ENCODE assay signal across 8 mouse cellular contexts in genomic region chr1:158513572-158513971, GRCm38 (mm10).
A peak's percentile ranks its signal among the peaks of the same experiment; 100 is the strongest.
DNase-seq lines count a peak whose midpoint lies in the region; ATAC-seq and TF ChIP-seq lines count a peak whose summit lies in the region.

No protein-coding gene starts in this region.

- H3K9ac ChIP-seq in forebrain, embryonic 15.5 days (replicated peaks), result no peak overlapping the region
- no peak overlapping the region for H3K9ac ChIP-seq in forebrain, embryonic 11.5 days (ENCODE audit: low read length)
- H3K9ac ChIP-seq in neural tube, embryonic 15.5 days (replicated peaks), result no peak overlapping the region

- intact Hi-C loops in left cerebral cortex, postnatal 36 days (cut with DNase I), result loop anchor here (2.0 to 10.0 kb wide), 6 partner anchors 35 to 959 kb away; no protein-coding TSS in a partner anchor

- H3K27ac ChIP-seq in forebrain, embryonic 15.5 days (replicated peaks), result no peak overlapping the region
- H3K27ac ChIP-seq in forebrain, embryonic 11.5 days (ENCODE audit: low read depth, low read length), result no peak overlapping the region
- no peak overlapping the region for H3K27ac ChIP-seq in neural tube, embryonic 15.5 days (replicated peaks)
- no peak overlapping the region for H3K27ac ChIP-seq in hindbrain, embryonic 10.5 days

- H3K27me3 ChIP-seq in forebrain, embryonic 15.5 days, result no peaks in the 10 kb centered on the region
- no peaks in the 10 kb centered on the region for H3K27me3 ChIP-seq in forebrain, embryonic 11.5 days (ENCODE audit: control insufficient read depth, insufficient read depth, low read length)
- no peaks in the 10 kb centered on the region for H3K27me3 ChIP-seq in neural tube, embryonic 15.5 days (replicated peaks)
- H3K27me3 ChIP-seq in hindbrain, embryonic 10.5 days (ENCODE audit: insufficient read depth, poor library complexity, severe bottlenecking), result no peaks in the 10 kb centered on the region

- TF ChIP-seq POLR2A in brain, embryonic 14.5 days (IDR thresholded peaks at IDR 0.05; ENCODE audit: borderline replicate concordance, extremely low read depth, insufficient read depth, insufficient read length, poor library complexity, severe bottlenecking), result no peak

- 60% methylated on average over 13 of the region's 13 CpGs for WGBS in forebrain, embryonic 15.5 days
- WGBS in forebrain, embryonic 11.5 days, result 90% methylated on average over 13 of the region's 13 CpGs
- 88% methylated on average over 13 of the region's 13 CpGs for WGBS in neural tube, embryonic 15.5 days
- 92% methylated on average over 13 of the region's 13 CpGs for WGBS in hindbrain, embryonic 10.5 days

- no peak for TF ChIP-seq CTCF in brain, embryonic 14.5 days (IDR thresholded peaks at IDR 0.05; ENCODE audit: borderline replicate concordance, extremely low read depth, insufficient read depth, insufficient read length)

- peaks cover 23% of the 10 kb centered on the region for H3K36me3 ChIP-seq in forebrain, embryonic 15.5 days
- H3K36me3 ChIP-seq in forebrain, embryonic 11.5 days (ENCODE audit: control insufficient read depth, insufficient read depth, low read length), result no peaks in the 10 kb centered on the region; the same call in 1 of the 2 replicates
- H3K36me3 ChIP-seq in neural tube, embryonic 15.5 days, result peaks cover 41% of the 10 kb centered on the region
- H3K36me3 ChIP-seq in hindbrain, embryonic 10.5 days, result peaks cover 40% of the 10 kb centered on the region

- ATAC-seq in forebrain, embryonic 15.5 days (replicated peaks), result peak; percentile 45; the same call in 1 of the 2 replicates
- ATAC-seq in forebrain, embryonic 11.5 days (replicated peaks; ENCODE audit: low FRiP score), result no peak
- ATAC-seq in neural tube, embryonic 15.5 days (ENCODE audit: low FRiP score), result no peak

- no peak for DNase-seq in forebrain, embryonic 11.5 days (ENCODE audit: low spot score)
- peak; percentile 78 for DNase-seq in brain, embryonic 14.5 days (ENCODE audit: low read depth)
- DNase-seq in heart, postnatal 4 days, result peak; percentile 56
- DNase-seq in left cerebral cortex, postnatal 36 days (ENCODE audit: low spot score in 2 of 2), result peak; percentile 84 to 85
- DNase-seq in kidney, postnatal 25 days, result no peak
- no peak for DNase-seq in hindbrain, embryonic 10.5 days (ENCODE audit: low spot score)

- H3K4me3 ChIP-seq in forebrain, embryonic 15.5 days, result no peak overlapping the region
- H3K4me3 ChIP-seq in forebrain, embryonic 11.5 days (ENCODE audit: low read depth, low read length), result no peak overlapping the region
- H3K4me3 ChIP-seq in neural tube, embryonic 15.5 days (replicated peaks), result no peak overlapping the region
- no peak overlapping the region for H3K4me3 ChIP-seq in hindbrain, embryonic 10.5 days

- H3K4me2 ChIP-seq in forebrain, embryonic 15.5 days (replicated peaks), result no peak overlapping the region
- H3K4me2 ChIP-seq in forebrain, embryonic 11.5 days (ENCODE audit: low read depth, low read length, severe bottlenecking), result no peak overlapping the region
- no peak overlapping the region for H3K4me2 ChIP-seq in neural tube, embryonic 15.5 days

- peaks cover 10% of the 10 kb centered on the region for H3K4me1 ChIP-seq in forebrain, embryonic 15.5 days
- H3K4me1 ChIP-seq in forebrain, embryonic 11.5 days (replicated peaks; ENCODE audit: control insufficient read depth, insufficient read depth, low read length), result no peaks in the 10 kb centered on the region
- H3K4me1 ChIP-seq in neural tube, embryonic 15.5 days, result no peaks in the 10 kb centered on the region
- H3K4me1 ChIP-seq in hindbrain, embryonic 10.5 days (replicated peaks), result no peaks in the 10 kb centered on the region

- no peaks in the 10 kb centered on the region for H3K9me3 ChIP-seq in forebrain, embryonic 15.5 days
- no peaks in the 10 kb centered on the region for H3K9me3 ChIP-seq in forebrain, embryonic 11.5 days (ENCODE audit: control insufficient read depth, low read length)
- no peaks in the 10 kb centered on the region for H3K9me3 ChIP-seq in neural tube, embryonic 15.5 days (replicated peaks)
- no peaks in the 10 kb centered on the region for H3K9me3 ChIP-seq in hindbrain, embryonic 10.5 days

Comparison
In these comparisons a context has a peak if more than half of its experiments do, and no peak if none do; other contexts are left out.
1. DNase-seq: peak in brain, embryonic 14.5 days (single experiment), heart, postnatal 4 days (single experiment) and left cerebral cortex, postnatal 36 days (2 of 2); none in forebrain, embryonic 11.5 days (single experiment), kidney, postnatal 25 days (0 of 2) and hindbrain, embryonic 10.5 days (single experiment).